Mouse (Mus musculus) neural tube, embryonic 11.5 days (tissue): ENCODE results near the gene Spef1. TPM values are rescaled to one million over a fixed set of nuclear protein-coding genes. Genes with fewer than 3 reads are reported as not detected.

ENCODE experiments used
- ATAC-seq: fragments of 200-750 bp; cut with Nextera tagmentation; 2 replicates; pipeline ENCODE4 v1.8.0; 2017; ENCODE audit warnings: moderate number of reproducible peaks, mild to moderate bottlenecking, moderate TSS enrichment, moderate library complexity; ENCODE audit not compliant: insufficient read depth, low FRiP score, low TSS enrichment
- DNase-seq: peaks from one replicate; pipeline ENCODE4 v3.0.0-alpha.2; 2015; ENCODE audit warnings: low spot score
- H3K27ac ChIP-seq: fragments of 300-500 bp; sonication (generic); 2 replicates; pipeline ENCODE4 v1.5.1; 2014; ENCODE audit warnings: low read depth, mild to moderate bottlenecking, low read length
- H3K27me3 ChIP-seq: fragments of 300-500 bp; sonication (generic); 2 replicates; pipeline ENCODE4 v1.6.1; 2014; ENCODE audit warnings: mild to moderate bottlenecking, low read length, mixed read lengths; ENCODE audit not compliant: control insufficient read depth, insufficient read depth
- H3K36me3 ChIP-seq: fragments of 300-500 bp; sonication (generic); 2 replicates; pipeline ENCODE4 v1.6.1; 2014; ENCODE audit warnings: mild to moderate bottlenecking, low read length, moderate library complexity, mixed read lengths; ENCODE audit not compliant: control insufficient read depth, insufficient read depth
- H3K4me1 ChIP-seq: fragments of 300-500 bp; sonication (generic); 2 replicates; pipeline ENCODE4 v1.6.1; 2014; ENCODE audit warnings: low read length, mixed read lengths; ENCODE audit not compliant: control insufficient read depth, insufficient read depth
- H3K4me2 ChIP-seq: fragments of 300-500 bp; sonication (generic); 2 replicates; pipeline ENCODE4 v1.6.1; 2014; ENCODE audit warnings: low read depth, mild to moderate bottlenecking, moderate library complexity
- H3K4me3 ChIP-seq: fragments of 300-500 bp; sonication (generic); 2 replicates; pipeline ENCODE4 v1.5.1; 2014; ENCODE audit warnings: low read depth, low read length
- H3K9ac ChIP-seq: fragments of 300-500 bp; sonication (generic); 2 replicates; pipeline ENCODE4 v1.6.1; 2014; ENCODE audit warnings: mild to moderate bottlenecking, low read length
- H3K9me3 ChIP-seq: fragments of 300-500 bp; sonication (generic); 2 replicates; pipeline ENCODE4 v1.6.1; 2016; ENCODE audit warnings: low read length; ENCODE audit not compliant: control insufficient read depth
- WGBS: fragments of 180-500 bp; shearing (Covaris S2); extraction: QIAGEN DNeasy Blood & Tissue Kit; methylation state at CpG from one replicate; pipeline ENCODE4 v1.1.7; 2014; 5-methylcytosine and 5-hydroxymethylcytosine counted together
- polyA plus RNA-seq: library from polyadenylated mRNA; unstranded; fragments of >200 nt; fragmentation: Nextera tagmentation; extraction: Ambion mirVana; gene quantifications from 2 replicates; pipeline ENCODE4 v1.2.1, GENCODE M21; 2014

Spef1 gene
- polyA plus RNA-seq, 1 experiment from 2014 or later: 6.0 TPM

DNA sequence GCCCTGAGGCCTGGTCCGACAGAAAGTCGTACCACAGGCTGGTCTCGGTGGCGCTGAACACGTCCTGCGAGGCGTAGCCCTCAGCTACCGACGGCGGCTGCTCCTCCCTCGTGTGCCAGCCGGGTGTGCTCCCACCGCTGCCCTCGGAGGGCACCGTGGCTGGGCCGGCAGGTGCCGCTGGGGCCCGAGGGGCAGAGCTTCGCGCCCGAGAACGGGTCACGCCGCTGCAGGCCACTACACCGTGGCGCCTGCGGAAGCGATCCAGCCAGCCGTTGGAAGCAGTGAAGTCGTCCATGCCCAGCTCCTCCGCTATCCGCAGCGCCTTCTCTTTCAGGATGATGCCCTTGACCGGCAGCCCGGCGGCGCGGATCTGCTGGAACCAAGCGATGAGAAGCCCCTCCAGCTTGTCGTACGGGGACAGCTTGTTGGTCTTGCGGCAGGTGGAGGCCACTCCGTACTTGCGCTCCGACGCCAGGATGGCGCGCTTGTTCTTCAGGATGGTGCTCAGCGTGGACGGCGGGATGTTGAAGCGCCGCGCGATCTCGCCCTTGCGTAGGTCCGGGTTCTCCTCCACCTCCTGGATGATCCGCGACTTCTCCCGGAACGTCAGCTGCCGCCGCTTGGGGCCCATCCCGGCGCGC is 7.7 kb downstream of the Spef1 start:
- WGBS: under 1% methylated on average over 59 of the region's 67 CpGs
- Histone ChIP-seq H3K36me3 (peaks cover 2% of the 10 kb centered on the region; the same call in 1 of the 2 replicates), H3K4me3 (peak overlapping the region; percentile 90), H3K27me3 (no peaks in the 10 kb centered on the region), H3K9ac (peak overlapping the region; percentile 97), H3K4me2 (peak overlapping the region; percentile 96), H3K9me3 (no peaks in the 10 kb centered on the region), H3K4me1 (peaks cover 28% of the 10 kb centered on the region), H3K27ac (peak overlapping the region; percentile 93)
- DNase-seq (peak; percentile 79), ATAC-seq (peak; percentile 45; the same call in 1 of the 2 replicates)

DNA sequence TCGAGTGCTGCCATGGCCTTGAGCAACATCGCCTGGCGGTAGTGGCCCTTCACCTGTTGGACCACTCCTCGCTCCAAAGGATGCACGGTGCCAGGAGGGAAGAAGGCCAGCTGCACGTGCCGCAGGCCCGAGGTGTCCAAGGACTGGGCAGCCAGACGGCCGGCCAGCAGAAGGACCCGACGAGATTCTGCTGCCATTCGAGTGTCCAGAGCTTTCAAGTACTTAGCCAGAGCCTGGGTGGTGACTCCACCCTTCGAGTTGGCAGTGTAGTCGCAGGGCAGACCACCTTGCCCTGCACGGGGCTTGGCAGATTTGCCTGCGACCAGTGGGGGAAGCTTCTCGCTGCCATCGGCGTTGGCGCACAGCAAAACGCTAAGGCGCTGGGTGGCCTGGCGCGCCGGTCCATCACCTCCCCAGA is 8.2 kb downstream of the Spef1 start:
- Histone ChIP-seq H3K36me3 (peaks cover 2% of the 10 kb centered on the region; the same call in 1 of the 2 replicates), H3K9ac (peak overlapping the region; percentile 97), H3K4me1 (peaks cover 30% of the 10 kb centered on the region), H3K9me3 (no peaks in the 10 kb centered on the region), H3K4me3 (peak overlapping the region; percentile 90), H3K27ac (peak overlapping the region; percentile 93), H3K27me3 (peaks cover 1% of the 10 kb centered on the region; the same call in 1 of the 2 replicates), H3K4me2 (peak overlapping the region; percentile 96)
- WGBS: 30% methylated on average over 26 of the region's 26 CpGs
- ATAC-seq (no peak), DNase-seq (peak; percentile 26)

- Histone ChIP-seq H3K27me3 (peaks cover 10% of the 10 kb centered on the region), H3K4me3 (peak overlapping the region; percentile 90), H3K9me3 (no peaks in the 10 kb centered on the region), H3K4me1 (peaks cover 30% of the 10 kb centered on the region), H3K36me3 (peaks cover 2% of the 10 kb centered on the region; the same call in 1 of the 2 replicates), H3K27ac (no peak overlapping the region), H3K9ac (peak overlapping the region; percentile 20), H3K4me2 (peak overlapping the region; percentile 96)
- DNase-seq (no peak), ATAC-seq (no peak)
- 84% methylated on average over 9 of the region's 9 CpGs for WGBS
Observed at GRCm38 (mm10) chr2:131177932-131178331, 9.2 kb downstream of the Spef1 start.

- Histone ChIP-seq H3K27ac (no peak overlapping the region), H3K4me3 (peak overlapping the region; percentile 13; the same call in 1 of the 2 replicates), H3K36me3 (peaks cover 2% of the 10 kb centered on the region), H3K9me3 (no peaks in the 10 kb centered on the region), H3K27me3 (peaks cover 21% of the 10 kb centered on the region), H3K4me1 (peaks cover 30% of the 10 kb centered on the region), H3K9ac (no peak overlapping the region), H3K4me2 (peak overlapping the region; percentile 22; the same call in 1 of the 2 replicates)
- WGBS: 57% methylated on average over 5 of the region's 5 CpGs
- no peak for ATAC-seq
- DNase-seq: no peak
Observed at GRCm38 (mm10) chr2:131176491-131176890, 10.6 kb downstream of the Spef1 start.

DNA sequence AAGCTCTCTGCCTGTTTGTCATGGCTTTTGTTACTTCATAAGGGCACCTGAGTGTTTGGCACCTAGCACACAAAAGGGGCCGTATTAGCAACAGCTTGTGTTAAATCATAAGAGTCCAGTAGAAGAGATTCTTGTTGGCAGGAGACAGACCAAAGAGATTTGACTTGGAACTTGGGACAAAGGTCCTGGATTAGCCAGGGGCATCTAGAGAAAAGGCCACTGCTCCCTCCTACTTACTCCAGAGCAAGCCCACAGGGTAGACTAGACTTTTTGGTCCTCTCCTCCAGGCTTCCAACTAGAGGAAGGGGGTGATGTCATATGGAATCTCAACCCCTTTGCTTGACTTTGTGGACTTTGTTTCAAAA is 11.2 kb downstream of the Spef1 start:
- Histone ChIP-seq H3K4me3 (no peak overlapping the region), H3K36me3 (peaks cover 2% of the 10 kb centered on the region), H3K4me1 (peaks cover 36% of the 10 kb centered on the region), H3K4me2 (no peak overlapping the region), H3K9me3 (no peaks in the 10 kb centered on the region), H3K27ac (no peak overlapping the region), H3K27me3 (peaks cover 27% of the 10 kb centered on the region), H3K9ac (no peak overlapping the region)
- 86% methylated on average over 1 of the region's 1 CpGs for WGBS
- ATAC-seq: no peak
- DNase-seq: no peak

GRCm38 (mm10) chr2:131175286-131175944 is 11.7 kb downstream of the Spef1 start:
- ATAC-seq: no peak
- no peak overlapping the region for H3K4me2 ChIP-seq
- DNase-seq: no peak
- H3K9ac ChIP-seq: no peak overlapping the region
- H3K36me3 ChIP-seq: peaks cover 2% of the 10 kb centered on the region
- no peak overlapping the region for H3K27ac ChIP-seq
- H3K27me3 ChIP-seq: peaks cover 32% of the 10 kb centered on the region
- H3K9me3 ChIP-seq: no peaks in the 10 kb centered on the region
- WGBS: 72% methylated on average over 3 of the region's 3 CpGs
- peaks cover 36% of the 10 kb centered on the region for H3K4me1 ChIP-seq
- no peak overlapping the region for H3K4me3 ChIP-seq

DNA sequence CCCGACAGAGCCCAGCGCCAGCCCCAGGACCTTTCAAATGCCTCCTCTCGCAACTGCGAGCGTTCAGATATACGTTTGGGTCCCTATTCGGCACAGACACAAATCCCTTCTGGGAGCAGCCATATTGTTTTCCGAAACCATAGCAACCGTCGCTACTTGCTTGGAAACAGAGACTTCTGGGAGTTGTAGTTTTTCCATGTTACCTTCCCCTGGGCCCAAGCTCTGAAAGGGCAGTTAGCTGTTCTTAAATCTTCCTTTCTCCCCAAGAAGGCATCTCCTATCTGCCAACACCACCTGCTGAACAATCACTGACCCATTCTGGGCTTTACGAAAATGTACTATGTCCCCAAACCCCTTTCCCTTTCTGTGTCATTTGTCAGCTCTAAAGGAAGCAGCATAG is 12.4 kb downstream of the Spef1 start:
- Histone ChIP-seq H3K27ac (no peak overlapping the region), H3K4me3 (peak overlapping the region; percentile 31), H3K27me3 (peaks cover 32% of the 10 kb centered on the region), H3K9me3 (no peaks in the 10 kb centered on the region), H3K4me1 (peaks cover 36% of the 10 kb centered on the region), H3K36me3 (peaks cover 2% of the 10 kb centered on the region), H3K4me2 (peak overlapping the region; percentile 74), H3K9ac (no peak overlapping the region)
- peak; percentile 54 for ATAC-seq
- 6% methylated on average over 11 of the region's 11 CpGs for WGBS
- DNase-seq: peak; percentile 67

DNA sequence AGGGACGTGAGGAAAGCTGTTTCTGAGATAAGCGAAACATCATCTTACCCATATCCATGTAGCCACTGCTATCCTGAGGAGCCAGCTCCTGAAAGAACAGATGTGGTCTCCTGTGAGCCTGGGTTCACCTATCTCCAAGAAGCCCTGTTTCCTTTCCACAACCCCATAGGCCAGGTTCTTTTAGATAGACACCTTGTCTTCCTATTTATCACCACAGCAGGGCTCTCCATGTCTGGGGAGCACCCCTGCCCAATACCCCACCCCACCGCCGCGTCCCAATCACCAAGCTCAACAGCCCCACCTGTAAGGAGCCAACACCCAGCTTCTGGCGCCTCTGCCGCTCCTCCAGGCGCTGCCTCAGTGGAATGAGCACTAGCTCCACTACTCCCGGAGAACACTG is 14.8 kb downstream of the Spef1 start:
- DNase-seq: no peak
- Histone ChIP-seq H3K36me3 (no peaks in the 10 kb centered on the region; the same call in 1 of the 2 replicates), H3K27ac (no peak overlapping the region), H3K27me3 (peaks cover 32% of the 10 kb centered on the region), H3K9me3 (no peaks in the 10 kb centered on the region), H3K4me2 (no peak overlapping the region), H3K4me1 (peaks cover 19% of the 10 kb centered on the region), H3K9ac (no peak overlapping the region), H3K4me3 (no peak overlapping the region)
- ATAC-seq: no peak
- WGBS: 37% methylated on average over 9 of the region's 9 CpGs
